In genomic region chr7:19969106-19969505, GRCm38 (mm10) we compare ENCODE assay signal across 27 mouse cellular contexts. TPM values are rescaled to one million over a fixed set of nuclear protein-coding genes. Genes with fewer than 3 reads are reported as not detected.
DNase-seq lines count a peak whose midpoint lies in the region; ATAC-seq and TF ChIP-seq lines count a peak whose summit lies in the region.
"Had no signal": no experiment of that assay in that cellular context is flagged by ENCODE, and none has a peak within 500 bp of the region (broad histone marks: within the 10 kb centered on the region; RNA-seq: fewer than 3 reads in every experiment).

No protein-coding gene starts in this region.

- H3K4me2 ChIP-seq in intestine, embryonic 14.5 days (ENCODE audit: low read length): no peak overlapping the region
- H3K4me2 ChIP-seq in intestine, embryonic 15.5 days (replicated peaks): no peak overlapping the region

- TF ChIP-seq CTCF in ES-Bruce4 (IDR thresholded peaks at IDR 0.05; ENCODE audit: low read depth, low read length): peak; percentile 2

- H3K4me1 ChIP-seq in heart, embryonic 10.5 days: no peaks in the 10 kb centered on the region
- H3K4me1 ChIP-seq in intestine, embryonic 14.5 days (replicated peaks; ENCODE audit: control insufficient read depth, insufficient read depth, low read length): no peaks in the 10 kb centered on the region
- no peaks in the 10 kb centered on the region for H3K4me1 ChIP-seq in intestine, embryonic 15.5 days (replicated peaks)
- H3K4me1 ChIP-seq in ES-Bruce4 (ENCODE audit: control insufficient read depth, insufficient read depth, low read length): no peaks in the 10 kb centered on the region

- TF ChIP-seq EP300 in ES-Bruce4 (IDR thresholded peaks at IDR 0.05; ENCODE audit: insufficient read depth, low read depth, low read length): no peak

- intact Hi-C loops in heart, postnatal 36 days (cut with DNase I): no loop called here
- intact Hi-C loops in heart, postnatal 14 days (cut with DNase I): no loop called here

- peaks cover 28% of the 10 kb centered on the region for H3K9me3 ChIP-seq in heart, embryonic 10.5 days
- H3K9me3 ChIP-seq in intestine, embryonic 14.5 days (ENCODE audit: control insufficient read depth, low read length): peaks cover 8% of the 10 kb centered on the region; the same call in 1 of the 2 replicates
- no peaks in the 10 kb centered on the region for H3K9me3 ChIP-seq in intestine, embryonic 15.5 days
- no peaks in the 10 kb centered on the region for H3K9me3 ChIP-seq in ES-Bruce4 (replicated peaks; ENCODE audit: control insufficient read depth, insufficient read depth, low read length, poor library complexity, severe bottlenecking)

- H3K27ac ChIP-seq in heart, embryonic 10.5 days: no peak overlapping the region
- H3K27ac ChIP-seq in intestine, embryonic 14.5 days (ENCODE audit: low read depth): no peak overlapping the region
- no peak overlapping the region for H3K27ac ChIP-seq in intestine, embryonic 15.5 days
- H3K27ac ChIP-seq in ES-Bruce4 (ENCODE audit: insufficient read depth, low read length): no peak overlapping the region

- WGBS in heart, embryonic 10.5 days: 65% methylated on average over 3 of the region's 3 CpGs
- 80% methylated on average over 3 of the region's 3 CpGs for WGBS in intestine, embryonic 14.5 days
- WGBS in intestine, embryonic 15.5 days: 79% methylated on average over 3 of the region's 3 CpGs

- no peak for TF ChIP-seq POLR2A in ES-Bruce4 (IDR thresholded peaks at IDR 0.05; ENCODE audit: insufficient read depth, low read length)

- peak; percentile 66 for DNase-seq in heart, adult 11 months
- no peak for DNase-seq in heart, postnatal 36 days
- DNase-seq in heart, embryonic 10.5 days (ENCODE audit: low spot score): peak; percentile 22
- no peak for DNase-seq in heart, postnatal 14 days
- peak; percentile 16 for DNase-seq in intestine, embryonic 14.5 days (ENCODE audit: low spot score)
- no peak for DNase-seq in spleen, adult 12 weeks (ENCODE audit: low spot score)
- DNase-seq: adrenal gland, adult 2 months; adrenal gland, adult 8-10 months; adrenal gland, postnatal 10 days; adrenal gland, postnatal 14 days; adrenal gland, postnatal 25 days; adrenal gland, postnatal 36 days; B cell, adult 2 months; cerebellum, adult 11 months; cerebellum, adult 11-12 months; cerebellum, adult 18-20 months had no signal

- H3K9ac ChIP-seq in intestine, embryonic 14.5 days (ENCODE audit: low read length): no peak overlapping the region
- no peak overlapping the region for H3K9ac ChIP-seq in intestine, embryonic 15.5 days
- no peak overlapping the region for H3K9ac ChIP-seq in ES-Bruce4 (ENCODE audit: low read depth, poor library complexity, severe bottlenecking)

- H3K4me3 ChIP-seq in heart, embryonic 10.5 days: no peak overlapping the region
- H3K4me3 ChIP-seq in intestine, embryonic 14.5 days (ENCODE audit: low read depth, low read length): no peak overlapping the region
- no peak overlapping the region for H3K4me3 ChIP-seq in intestine, embryonic 15.5 days (replicated peaks)
- no peak overlapping the region for H3K4me3 ChIP-seq in ES-Bruce4 (ENCODE audit: low read depth, low read length)

- H3K36me3 ChIP-seq in heart, embryonic 10.5 days: no peaks in the 10 kb centered on the region
- H3K36me3 ChIP-seq in intestine, embryonic 14.5 days (ENCODE audit: control insufficient read depth, insufficient read depth, low read length): no peaks in the 10 kb centered on the region
- no peaks in the 10 kb centered on the region for H3K36me3 ChIP-seq in intestine, embryonic 15.5 days
- H3K36me3 ChIP-seq in ES-Bruce4 (ENCODE audit: control insufficient read depth, insufficient read depth, low read length, poor library complexity, severe bottlenecking): no peaks in the 10 kb centered on the region
- H3K36me3 ChIP-seq: G1E had no signal

- no peak for ATAC-seq in intestine, embryonic 14.5 days (replicated peaks; ENCODE audit: low FRiP score, low TSS enrichment, low read depth)
- ATAC-seq in intestine, embryonic 15.5 days: no peak
- ATAC-seq: activated CD4-positive, CD25-positive, alpha-beta regulatory T cell, adult 4 months; CD4-positive, CD25-positive, alpha-beta regulatory T cell, adult 4 months; Patski had no signal

- no peaks in the 10 kb centered on the region for H3K27me3 ChIP-seq in heart, embryonic 10.5 days (ENCODE audit: insufficient read depth, poor library complexity, severe bottlenecking)
- H3K27me3 ChIP-seq in intestine, embryonic 14.5 days (replicated peaks; ENCODE audit: control insufficient read depth, insufficient read depth, low read length): no peaks in the 10 kb centered on the region
- no peaks in the 10 kb centered on the region for H3K27me3 ChIP-seq in intestine, embryonic 15.5 days (replicated peaks)
- no peaks in the 10 kb centered on the region for H3K27me3 ChIP-seq in ES-Bruce4 (ENCODE audit: control insufficient read depth, insufficient read depth, low read length, poor library complexity, severe bottlenecking)

RNA-seq across cellular contexts. Expression of gene Ceacam20, which starts 3.9 kb away (rescaled TPM):
- total RNA-seq in heart, postnatal 36 days (2021): not detected
- polyA plus RNA-seq in heart, embryonic 10.5 days (2016; fragmentation: Nextera tagmentation; extraction: Ambion mirVana): not detected in 2 replicates
- not detected for total RNA-seq in heart, postnatal 14 days (2021)
- 0.05 TPM in 1 of 2 replicates, not detected in the other for polyA plus RNA-seq in intestine, embryonic 14.5 days (2014; fragmentation: Nextera tagmentation; extraction: Ambion mirVana)
- polyA plus RNA-seq in intestine, embryonic 15.5 days (2015; fragmentation: Nextera tagmentation; extraction: Ambion mirVana): 1.5 and 1.7 TPM in 2 replicates
- 0.21 TPM in 1 of 2 replicates, not detected in the other for polyA plus RNA-seq in ES-Bruce4 (2011; ENCODE audit: insufficient read depth, insufficient read length, low read depth, missing spikeins)
- total RNA-seq: adrenal gland, adult 18-20 months; adrenal gland, adult 2 months; adrenal gland, adult 8-10 months; adrenal gland, postnatal 10 days; adrenal gland, postnatal 14 days; adrenal gland, postnatal 25 days; adrenal gland, postnatal 36 days; adrenal gland, postnatal 4 days; G1E; MEL had no signal
- polyA plus RNA-seq: activated CD4-positive, CD25-positive, alpha-beta regulatory T cell, adult 4 months; adrenal gland, adult 2 months; brain, embryonic 14.5 days; C2C12; CD4-positive, CD25-positive, alpha-beta regulatory T cell, adult 4 months; G1E; Patski had no signal

RNA-seq across cellular contexts. Expression of gene Igsf23, which starts 18.6 kb away (rescaled TPM):
- 1 to 10 TPM; 1.4 TPM for total RNA-seq in heart, postnatal 36 days (2021)
- polyA plus RNA-seq in heart, embryonic 10.5 days (2016; fragmentation: Nextera tagmentation; extraction: Ambion mirVana): 1.3 and 2.1 TPM in 2 replicates
- 1 to 10 TPM; 1.3 to 1.6 TPM for total RNA-seq in heart, postnatal 14 days (2021)
- polyA plus RNA-seq in intestine, embryonic 14.5 days (2014; fragmentation: Nextera tagmentation; extraction: Ambion mirVana): 1.1 and 1.7 TPM in 2 replicates
- 7.5 and 8.0 TPM in 2 replicates for polyA plus RNA-seq in intestine, embryonic 15.5 days (2015; fragmentation: Nextera tagmentation; extraction: Ambion mirVana)
- 1.3 and 2.1 TPM in 2 replicates for polyA plus RNA-seq in ES-Bruce4 (2011; ENCODE audit: insufficient read depth, insufficient read length, low read depth, missing spikeins)
- total RNA-seq: adrenal gland, adult 18-20 months; adrenal gland, adult 2 months; adrenal gland, adult 8-10 months; adrenal gland, postnatal 25 days; adrenal gland, postnatal 36 days had no signal
- polyA plus RNA-seq: brain, embryonic 14.5 days; G1E had no signal

RNA-seq across cellular contexts. Expression of gene Nlrp9b, which starts 22.2 kb away (rescaled TPM):
- total RNA-seq in heart, postnatal 36 days (2021): not detected
- polyA plus RNA-seq in heart, embryonic 10.5 days (2016; fragmentation: Nextera tagmentation; extraction: Ambion mirVana): 0.05 TPM in 1 of 2 replicates, not detected in the other
- total RNA-seq in heart, postnatal 14 days (2021): not detected
- polyA plus RNA-seq in intestine, embryonic 14.5 days (2014; fragmentation: Nextera tagmentation; extraction: Ambion mirVana): not detected in 2 replicates
- 0.21 and 0.33 TPM in 2 replicates for polyA plus RNA-seq in intestine, embryonic 15.5 days (2015; fragmentation: Nextera tagmentation; extraction: Ambion mirVana)
- polyA plus RNA-seq in ES-Bruce4 (2011; ENCODE audit: insufficient read depth, insufficient read length, low read depth, missing spikeins): 0.30 and 0.33 TPM in 2 replicates
- total RNA-seq: adrenal gland, adult 18-20 months; adrenal gland, adult 2 months; adrenal gland, adult 8-10 months; adrenal gland, postnatal 10 days; adrenal gland, postnatal 14 days; adrenal gland, postnatal 25 days; adrenal gland, postnatal 36 days; adrenal gland, postnatal 4 days; MEL had no signal
- polyA plus RNA-seq: activated CD4-positive, CD25-positive, alpha-beta regulatory T cell, adult 4 months; adrenal gland, adult 2 months; brain, embryonic 14.5 days; C2C12; CD4-positive, CD25-positive, alpha-beta regulatory T cell, adult 4 months; G1E; Patski had no signal

RNA-seq across cellular contexts. Expression of gene Pvr, which starts 48.1 kb away (rescaled TPM):
- 10 to 100 TPM; 19.8 to 25.0 TPM for total RNA-seq in heart, postnatal 36 days (2021)
- 12.9 and 15.0 TPM in 2 replicates for polyA plus RNA-seq in heart, embryonic 10.5 days (2016; fragmentation: Nextera tagmentation; extraction: Ambion mirVana)
- total RNA-seq in heart, postnatal 14 days (2021): 10 to 100 TPM; 20.0 to 25.6 TPM
- polyA plus RNA-seq in intestine, embryonic 14.5 days (2014; fragmentation: Nextera tagmentation; extraction: Ambion mirVana): 10.6 and 11.9 TPM in 2 replicates
- polyA plus RNA-seq in intestine, embryonic 15.5 days (2015; fragmentation: Nextera tagmentation; extraction: Ambion mirVana): 13.3 TPM in 2 replicates
- polyA plus RNA-seq in ES-Bruce4 (2011; ENCODE audit: insufficient read depth, insufficient read length, low read depth, missing spikeins): 63.5 and 68.1 TPM in 2 replicates
- total RNA-seq: MEL had no signal
- polyA plus RNA-seq: G1E had no signal

Comparison
In these comparisons a context has a peak if more than half of its experiments do, and no peak if none do; other contexts are left out.
1. DNase-seq: peak in heart, adult 11 months (single experiment), heart, embryonic 10.5 days (single experiment) and intestine, embryonic 14.5 days (single experiment); none in heart, postnatal 36 days (0 of 2), heart, postnatal 14 days (0 of 2) and spleen, adult 12 weeks (single experiment).